Mouse (Mus musculus) heart, postnatal 25 days (tissue): ENCODE measurements around the gene 1600014C10Rik. TPM values are rescaled to one million over a fixed set of nuclear protein-coding genes. Genes with fewer than 3 reads are reported as not detected.

Source experiments
- DNase-seq: peaks from one replicate; pipeline ENCODE4 v3.0.0; 2022; ENCODE audit warnings: low spot score
- intact Hi-C: fragments of 180-260 bp; cut with DNase I; formaldehyde crosslinking; loops from one replicate; pipeline ENCODE4 v1.15.1; 2025
- total RNA-seq, 2 experiments: library from RNA; stranded (reverse); gene quantifications; 2 replicates each; pipeline ENCODE4 v1.2.3; 2021

The 1600014C10Rik gene
- total RNA-seq: 10 to 100 TPM; 30.7 to 34.4 TPM

DNA sequence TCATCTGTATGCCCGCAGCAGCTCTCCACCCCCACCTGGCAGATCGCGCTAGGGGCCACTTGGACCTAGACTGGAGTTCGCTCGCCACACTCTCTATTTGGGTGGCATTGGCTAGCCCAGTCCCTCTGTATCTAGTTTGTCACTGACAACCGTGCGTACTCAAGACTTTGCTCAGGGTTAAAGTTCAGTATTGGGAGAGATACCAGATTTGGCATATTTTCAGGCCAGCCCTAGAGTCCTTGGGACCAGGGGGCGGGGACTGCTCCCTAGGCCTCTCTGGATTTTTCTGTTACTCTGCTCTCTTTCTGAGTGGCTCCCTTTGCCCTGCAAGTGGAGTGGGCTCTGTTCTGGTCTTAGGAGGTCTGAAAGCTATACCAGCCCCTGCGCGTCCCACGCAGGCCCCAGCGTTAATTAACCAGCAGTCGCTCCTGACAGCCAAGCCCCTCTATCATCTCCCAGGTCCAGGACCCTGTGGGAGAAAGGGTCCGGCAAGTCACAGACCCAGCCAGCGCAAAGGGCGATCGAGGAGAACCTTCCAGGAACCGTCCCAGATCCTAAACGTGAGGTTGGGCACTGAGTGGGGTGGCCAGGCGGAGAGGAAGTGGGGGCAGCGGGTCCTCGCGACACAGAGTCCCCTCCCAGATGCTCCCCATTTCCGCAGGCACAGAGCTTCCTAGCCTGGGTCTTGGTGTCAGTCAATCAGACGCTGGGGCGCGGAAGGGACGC lies at the start of gene 1600014C10Rik:
Gene 1600014C10Rik, plus strand, starts transcription at position 256 of the 726 bp plus-strand sequence.
- intact Hi-C loops: loop anchor here (1.0 to 2.0 kb wide), 3 partner anchors 18 to 84 kb away; partner anchors contain the start of gene Plekhf1
- DNase-seq: peak; percentile 6

DNA sequence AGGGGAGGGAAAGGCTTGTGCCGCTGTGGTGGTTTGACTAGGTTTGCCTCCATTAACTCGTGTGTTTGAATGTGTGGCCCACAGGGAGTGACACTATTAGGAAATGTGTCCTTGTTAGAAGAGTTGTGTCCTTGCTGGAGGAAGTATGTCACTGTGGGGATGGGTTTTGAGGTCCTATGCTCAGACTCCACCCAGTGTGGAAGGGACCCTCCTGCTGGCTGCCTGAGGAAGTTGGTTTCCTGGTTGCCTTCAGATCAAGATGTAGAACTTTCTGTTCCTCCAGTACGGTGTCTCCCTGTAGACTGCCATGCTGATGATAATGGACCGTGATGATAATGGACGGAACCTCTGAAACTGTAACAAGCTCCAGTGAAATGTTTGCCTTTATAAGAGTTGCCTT lies 48.5 kb upstream of the 1600014C10Rik start:
- intact Hi-C loops: no loop called here
- no peak for DNase-seq

DNA sequence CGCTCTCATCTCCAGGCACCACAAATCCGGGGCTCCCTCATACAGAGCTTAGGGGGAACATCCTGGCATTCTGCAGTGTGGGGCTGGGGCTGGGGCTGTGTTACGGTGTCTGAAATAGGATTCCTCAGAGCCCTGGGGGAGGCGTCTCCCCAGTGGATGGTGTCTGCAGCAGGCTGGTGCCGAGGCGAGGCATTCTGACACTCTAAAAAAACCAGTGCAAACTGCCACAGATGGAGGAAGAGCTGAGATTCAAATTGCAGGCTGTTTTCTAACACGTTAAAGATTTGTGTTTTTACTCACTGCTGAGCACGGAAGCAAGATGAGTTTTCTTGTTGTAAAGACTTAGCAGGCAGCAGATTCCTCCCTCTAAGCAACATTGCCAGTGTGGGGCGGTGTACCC lies 42.7 kb upstream of the 1600014C10Rik start:
- no peak for DNase-seq
- intact Hi-C loops: loop anchor here (10.0 kb wide), 1 partner anchor 766 kb away; no protein-coding TSS in a partner anchor

DNA sequence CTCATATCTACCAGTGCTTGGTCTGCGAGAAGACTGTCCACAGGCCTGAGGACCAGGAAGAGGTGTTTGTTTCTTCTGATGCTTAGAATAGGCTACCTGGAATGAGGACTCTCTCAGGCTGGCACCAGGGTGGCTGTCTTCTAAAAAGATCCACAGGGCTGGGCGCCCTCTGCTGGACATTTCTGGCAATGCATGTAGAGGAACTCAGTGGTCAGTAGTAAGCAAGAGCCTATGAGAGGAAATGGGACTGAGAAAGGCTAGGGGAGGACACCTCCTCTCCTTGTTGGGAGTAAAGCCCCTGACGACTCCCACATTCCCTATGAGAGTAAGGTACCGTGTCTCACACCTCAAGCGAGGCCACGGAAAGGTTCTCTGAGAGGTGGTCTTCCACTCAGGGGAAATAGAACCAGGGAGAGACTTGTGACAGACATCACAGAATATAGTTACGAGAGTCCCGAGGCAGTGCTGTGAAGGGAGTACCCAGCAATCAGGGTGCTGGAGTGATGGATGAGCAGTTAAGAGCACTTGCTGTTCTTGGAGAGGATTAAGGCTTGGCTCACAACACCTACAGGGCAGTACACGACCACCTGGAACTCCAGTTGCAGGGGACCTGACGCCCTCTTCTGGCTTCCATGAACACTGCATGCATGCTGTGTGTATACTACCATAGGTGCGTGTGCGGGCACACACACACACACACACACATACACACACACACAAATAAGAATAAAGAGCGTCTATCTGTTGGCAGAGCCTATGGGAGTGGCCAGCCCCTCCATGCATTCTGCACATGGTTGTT lies 41.1 kb upstream of the 1600014C10Rik start:
- peak; percentile 13 for DNase-seq

DNA sequence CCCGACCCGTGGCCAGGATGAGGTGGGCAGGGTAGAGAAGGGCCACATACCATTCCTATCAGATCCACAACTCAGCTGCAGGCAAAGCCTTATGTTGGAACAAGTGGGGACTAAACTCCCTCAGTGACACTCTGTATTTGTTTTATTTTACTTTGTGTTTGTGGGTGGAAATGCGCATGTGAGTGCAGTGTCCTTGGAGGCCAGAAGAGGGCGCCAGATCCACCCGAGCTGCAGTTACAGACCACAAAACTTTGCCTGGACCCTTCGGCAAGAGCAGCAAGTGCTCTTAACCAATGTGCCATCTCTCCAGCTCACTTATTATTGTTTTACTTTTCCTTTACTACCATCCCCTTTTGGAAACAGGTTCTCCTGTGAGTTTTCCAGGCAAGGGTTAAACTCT lies 35.5 kb upstream of the 1600014C10Rik start:
- intact Hi-C loops: loop anchor here (10.0 kb wide), 1 partner anchor 773 kb away; no protein-coding TSS in a partner anchor
- no peak for DNase-seq

More for the DNA sequence above, 41.1 kb upstream of the 1600014C10Rik start:
- intact Hi-C loops: loop anchor here (2.0 to 10.0 kb wide), 2 partner anchors 81 to 767 kb away; no protein-coding TSS in a partner anchor

DNA sequence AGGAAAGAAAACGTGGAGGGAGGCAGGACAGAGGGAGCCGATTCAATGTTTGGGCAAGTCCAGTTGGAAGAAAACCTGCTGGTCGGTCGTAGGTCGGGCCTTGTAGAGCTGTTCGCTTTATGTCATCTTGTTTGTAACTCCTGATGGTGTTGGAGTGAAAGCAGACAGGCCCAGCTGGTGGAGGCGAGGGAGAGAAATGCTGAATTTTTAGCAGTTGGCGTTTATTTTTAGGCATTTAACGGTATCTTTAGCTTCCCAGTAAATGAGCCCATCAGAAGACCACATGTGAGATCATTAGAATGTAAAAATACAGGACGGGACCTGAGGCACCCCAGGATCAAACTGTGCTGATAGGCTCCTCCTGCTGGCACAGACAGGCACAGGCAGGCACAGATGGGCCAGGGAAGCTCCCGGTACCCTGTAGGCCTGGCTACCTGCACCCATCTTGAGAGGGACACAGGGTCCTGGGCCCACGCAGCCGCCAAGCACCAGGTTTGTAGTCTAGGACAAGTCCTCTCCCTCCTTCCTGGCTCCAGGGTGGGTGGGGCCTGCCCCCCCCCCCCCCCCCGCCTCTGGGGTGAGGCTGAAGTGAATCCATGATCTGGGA lies 31.2 kb upstream of the 1600014C10Rik start:
- DNase-seq: no peak
- intact Hi-C loops: no loop called here

DNA sequence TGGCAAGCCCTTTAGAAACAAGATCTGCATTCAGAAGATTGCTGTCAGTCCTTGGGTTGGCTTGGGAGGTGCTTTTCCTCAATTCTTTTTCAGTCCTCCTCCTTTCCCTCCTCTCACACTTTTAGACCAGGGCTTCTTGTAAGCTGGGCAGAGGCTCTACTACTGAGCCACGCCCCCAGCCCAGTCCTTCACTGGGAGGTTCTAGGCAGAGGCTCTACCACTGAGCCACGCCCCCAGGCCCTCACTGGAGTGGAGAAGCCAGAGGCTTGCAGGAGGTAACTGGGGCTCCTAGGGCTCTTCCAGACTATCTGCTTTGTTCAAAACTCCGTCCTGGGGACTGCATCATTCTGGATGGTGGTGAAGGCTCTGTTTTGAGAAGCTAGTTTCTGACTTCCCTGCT lies 30.4 kb upstream of the 1600014C10Rik start:
- no peak for DNase-seq
- intact Hi-C loops: no loop called here

DNA sequence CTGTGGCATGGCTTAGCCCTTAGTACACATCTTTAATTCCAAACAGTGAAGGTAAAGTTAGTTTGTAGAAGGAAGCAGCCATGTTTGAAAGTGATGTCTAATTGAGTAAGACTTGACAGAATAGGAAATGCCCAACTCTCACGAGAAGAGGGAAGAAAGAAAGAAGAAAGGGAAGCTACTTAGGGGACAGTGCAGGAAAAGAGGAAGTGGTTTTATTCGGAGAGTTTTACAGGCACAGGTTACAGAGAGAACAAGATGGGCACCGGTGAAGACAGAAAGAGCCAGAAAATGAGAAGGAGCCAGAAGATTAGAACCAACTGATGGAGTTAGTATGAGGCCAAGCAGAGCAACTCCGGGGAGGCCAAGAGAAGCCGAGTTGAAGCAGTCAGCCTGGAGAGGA lies 27.2 kb upstream of the 1600014C10Rik start:
- intact Hi-C loops: no loop called here
- DNase-seq: no peak

DNA sequence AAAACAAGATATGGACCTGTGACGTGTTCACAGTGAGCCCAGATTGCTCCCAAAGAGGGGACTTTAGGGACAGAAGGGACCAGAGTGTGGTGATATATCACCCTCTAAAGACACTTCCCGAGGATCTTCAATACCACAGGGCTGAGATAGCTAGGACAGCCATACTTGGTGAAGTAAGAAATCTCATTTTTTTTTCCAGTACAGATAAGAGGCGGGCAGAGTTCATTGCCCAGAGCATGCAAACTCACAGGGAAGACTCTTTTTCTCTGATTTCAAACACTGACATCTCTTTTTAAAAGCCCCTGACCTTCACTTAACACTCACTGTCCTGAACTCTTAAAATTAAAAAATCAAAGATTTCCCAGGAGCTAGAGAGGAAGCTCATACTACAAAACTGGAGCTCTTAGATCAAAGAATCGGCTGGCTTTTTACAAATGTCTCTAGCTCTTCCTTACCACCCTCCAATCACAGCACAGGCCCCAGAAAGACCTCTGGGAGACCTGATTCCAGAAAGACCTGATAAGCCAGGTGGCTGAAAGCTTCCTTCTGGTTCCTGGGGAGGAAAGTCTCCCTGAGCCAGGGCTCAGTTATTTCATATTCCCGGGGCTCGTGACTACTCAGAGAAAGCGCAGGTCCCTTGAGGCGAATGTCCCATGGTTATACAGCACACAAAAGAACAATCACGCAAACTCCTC lies 24.1 kb upstream of the 1600014C10Rik start:
- intact Hi-C loops: no loop called here
- no peak for DNase-seq

DNA sequence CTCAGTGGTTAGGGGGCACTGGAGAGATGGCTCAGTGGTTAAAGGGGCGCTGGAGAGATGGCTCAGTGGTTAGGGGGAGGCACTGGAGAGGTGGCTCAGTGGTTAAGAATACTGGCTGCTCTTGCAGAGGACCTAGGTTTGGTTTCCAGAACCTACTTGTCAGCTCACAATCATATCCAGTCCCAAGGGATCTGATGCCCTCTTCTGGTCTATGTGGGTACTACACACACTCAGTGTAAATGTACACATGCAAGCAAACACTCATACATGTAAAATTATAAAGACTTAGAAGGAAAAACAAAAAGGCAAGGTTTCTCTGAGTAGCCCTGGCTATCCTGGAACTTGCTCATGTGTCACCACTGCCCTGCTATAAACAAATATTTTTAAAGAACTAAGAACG lies 21.6 kb upstream of the 1600014C10Rik start:
- intact Hi-C loops: no loop called here
- DNase-seq: no peak

DNA sequence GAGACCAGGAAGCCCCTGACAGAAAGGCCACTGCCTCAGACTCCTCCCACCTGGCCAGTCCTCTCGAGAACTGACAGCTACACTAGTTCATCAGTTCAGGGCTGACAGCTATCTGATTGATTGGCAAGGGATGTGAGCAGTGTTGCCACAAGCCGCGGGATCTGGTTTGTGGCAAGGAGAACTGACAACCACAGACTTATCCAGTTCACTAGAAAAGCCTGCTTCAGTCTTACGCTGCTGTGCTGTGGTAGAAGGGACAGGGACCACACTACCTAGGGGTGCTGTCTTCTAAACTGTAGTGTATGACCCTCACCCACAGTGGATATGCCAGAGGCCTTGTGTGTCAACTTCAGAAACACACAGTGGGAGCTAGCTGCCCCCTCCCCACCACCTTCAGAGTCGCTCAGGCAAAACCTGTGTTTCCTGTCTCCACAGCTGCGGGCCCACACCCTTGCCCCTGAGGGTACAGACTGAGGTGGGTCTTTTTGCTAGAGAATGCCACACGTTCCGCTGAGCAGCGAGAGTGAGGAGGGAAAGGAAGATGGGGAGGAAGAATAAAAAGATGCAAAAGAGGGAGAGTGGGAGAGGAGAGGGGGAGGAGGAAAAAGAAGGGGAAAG lies 19.5 kb upstream of the 1600014C10Rik start:
- intact Hi-C loops: no loop called here
- no peak for DNase-seq

DNA sequence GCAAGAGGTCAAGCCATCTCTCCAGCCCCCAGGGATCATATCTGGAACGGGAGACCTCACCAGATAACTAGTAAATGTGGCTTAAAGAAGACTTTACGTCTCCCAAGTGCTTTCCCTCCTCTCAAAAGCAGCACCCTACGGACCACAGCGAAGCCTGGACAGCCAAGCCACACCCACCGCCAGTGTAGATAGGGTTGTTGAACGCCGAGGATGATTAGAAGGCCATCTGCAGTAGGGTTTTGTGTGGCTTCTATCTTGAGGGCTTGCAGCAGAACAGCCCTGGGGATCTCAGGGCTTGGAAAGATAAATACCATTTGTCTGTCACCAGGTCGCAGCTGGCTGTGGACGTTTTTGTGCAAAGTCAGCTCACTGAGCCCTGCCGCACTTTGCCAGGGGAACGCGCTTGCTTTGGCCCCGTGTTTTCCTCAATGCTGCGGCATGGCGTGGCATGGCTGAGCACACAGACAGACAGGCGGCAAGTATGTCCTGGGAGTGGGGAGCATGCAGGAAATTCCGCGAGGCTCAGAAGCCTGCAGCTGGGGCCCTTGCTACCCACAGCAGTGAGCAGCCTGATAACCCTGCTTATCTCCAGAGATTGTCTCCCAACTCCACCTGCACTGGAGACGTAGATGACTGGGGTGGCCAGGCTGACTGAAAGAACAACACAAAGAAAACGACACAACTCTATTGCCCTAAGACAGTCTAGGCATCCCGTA lies 15.9 kb upstream of the 1600014C10Rik start:
- no peak for DNase-seq
- intact Hi-C loops: no loop called here

DNA sequence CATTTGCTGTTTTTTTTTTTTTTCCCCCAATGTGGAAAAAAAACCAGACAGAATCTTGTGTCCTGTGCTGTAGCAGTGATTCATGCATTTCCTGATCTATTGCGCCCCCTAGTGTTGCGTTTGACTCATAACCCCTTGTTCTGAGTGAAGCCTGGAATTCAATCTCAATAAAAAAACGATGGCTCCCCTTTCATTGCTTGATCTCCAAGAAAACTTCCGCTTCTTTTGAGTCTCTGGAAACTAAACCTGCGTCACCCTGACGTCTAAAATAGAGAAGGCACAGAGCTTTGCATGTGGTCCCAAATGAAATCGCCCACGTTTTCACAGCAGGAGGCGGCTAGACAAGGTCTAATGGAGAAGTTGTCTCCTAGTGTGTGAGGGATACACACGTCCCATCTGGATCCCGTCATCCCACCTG lies 15.3 kb upstream of the 1600014C10Rik start:
- no peak for DNase-seq
- intact Hi-C loops: no loop called here

DNA sequence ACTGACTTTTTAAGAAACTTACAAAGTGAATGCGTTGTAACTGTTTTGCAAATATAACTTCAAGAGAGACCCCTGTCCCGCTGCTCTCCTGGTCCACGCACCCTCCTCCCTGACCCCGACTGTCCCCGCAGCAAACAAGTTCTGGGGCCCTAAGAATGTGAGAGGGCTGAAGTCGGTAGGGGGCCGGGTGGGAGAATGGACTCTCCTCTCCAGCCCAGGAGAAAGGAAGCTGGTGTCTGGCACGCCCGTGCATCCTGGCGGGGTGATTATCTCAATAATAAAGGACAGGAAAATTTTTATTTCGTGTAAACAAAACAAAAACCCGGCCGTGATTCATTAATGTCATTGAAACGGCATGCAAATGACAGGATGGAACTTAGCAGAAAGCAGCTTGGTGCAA lies 9.1 kb upstream of the 1600014C10Rik start:
- DNase-seq: no peak
- intact Hi-C loops: loop anchor here (5.0 kb wide), 1 partner anchor 38 kb away; no protein-coding TSS in a partner anchor

DNA sequence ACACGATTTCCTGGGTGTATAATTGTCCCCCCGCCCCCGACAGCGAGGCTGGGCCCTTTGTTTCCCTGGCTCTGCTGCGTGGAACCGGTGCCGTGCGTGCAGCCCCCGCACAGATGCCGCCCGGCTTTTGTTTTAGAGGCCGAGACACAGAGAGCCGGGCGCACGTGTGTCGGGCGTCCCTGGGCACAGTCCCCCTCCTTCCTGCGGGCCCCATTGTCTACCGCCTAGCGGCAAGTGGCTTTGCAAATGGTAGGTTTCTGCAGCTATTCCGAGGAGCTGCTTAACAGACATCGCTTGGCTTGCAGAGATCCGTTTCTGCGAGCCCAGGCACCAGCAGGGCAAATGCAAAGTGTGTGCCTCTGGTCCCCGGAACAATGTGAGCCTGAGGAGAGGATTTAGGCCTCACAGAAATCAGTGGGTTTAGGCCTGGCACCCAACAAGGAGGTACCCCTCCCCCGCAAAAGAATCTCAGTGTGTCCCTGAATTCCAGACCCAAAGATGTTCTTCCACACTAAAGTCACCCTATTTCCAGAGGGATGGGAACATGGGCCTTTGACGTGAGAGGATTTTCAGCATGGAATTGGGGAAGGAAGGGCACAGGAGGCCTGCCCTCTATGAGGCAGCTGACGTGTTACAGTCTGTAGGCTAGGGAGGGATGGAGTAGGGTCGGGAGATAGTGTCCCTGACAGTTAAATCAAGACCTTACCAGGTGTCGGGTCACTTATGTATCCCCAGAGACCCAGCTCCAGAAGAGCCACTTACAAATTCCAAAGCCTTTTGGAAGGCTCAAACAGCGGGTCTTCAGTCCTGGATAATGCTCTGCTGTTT lies 8.5 kb upstream of the 1600014C10Rik start:
- intact Hi-C loops: loop anchor here (5.0 kb wide), 1 partner anchor 38 kb away; no protein-coding TSS in a partner anchor
- no peak for DNase-seq

DNA sequence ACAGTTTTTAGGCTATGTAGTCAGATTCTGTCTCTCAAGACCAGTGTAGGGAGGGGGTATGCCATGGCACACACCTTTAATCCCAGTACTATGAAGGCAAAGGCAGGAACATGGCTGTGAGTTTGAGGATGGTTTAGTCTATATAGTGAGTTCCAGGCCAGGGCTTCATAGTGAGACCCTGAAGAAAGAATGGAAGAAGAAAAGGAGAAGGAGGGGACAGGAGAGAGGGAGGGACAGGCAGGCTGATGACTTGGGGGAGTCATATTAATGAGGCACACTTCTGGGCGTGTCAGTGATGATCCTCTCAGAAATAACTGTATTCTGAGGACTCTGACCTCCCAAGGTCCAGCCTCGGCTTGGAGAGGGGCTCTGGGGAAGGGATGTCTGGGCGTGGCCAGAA lies 7.0 kb upstream of the 1600014C10Rik start:
- DNase-seq: no peak

DNA sequence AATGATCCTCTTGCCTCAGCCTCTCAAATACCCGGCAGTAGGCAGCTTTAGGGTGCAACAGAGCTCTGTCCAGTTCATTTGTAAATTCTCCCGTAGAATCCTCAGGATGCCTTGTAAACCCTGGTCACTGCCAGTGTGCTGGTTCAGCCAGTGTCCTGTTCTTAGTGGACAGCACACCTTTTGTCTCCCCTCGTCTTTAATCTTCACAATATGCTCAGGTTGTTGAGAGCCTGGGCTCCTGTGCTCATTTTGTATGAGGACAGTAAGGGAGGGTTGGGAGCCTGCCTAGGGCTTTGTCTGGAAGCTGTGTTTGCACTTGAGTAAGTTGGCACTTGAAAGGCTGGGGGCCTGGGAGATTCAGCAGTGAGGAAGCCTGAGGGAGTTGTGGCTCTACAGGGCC lies 3.1 kb upstream of the 1600014C10Rik start:
- DNase-seq: no peak
- intact Hi-C loops: no loop called here

More for the DNA sequence above, 7.0 kb upstream of the 1600014C10Rik start:
- intact Hi-C loops: no loop called here

DNA sequence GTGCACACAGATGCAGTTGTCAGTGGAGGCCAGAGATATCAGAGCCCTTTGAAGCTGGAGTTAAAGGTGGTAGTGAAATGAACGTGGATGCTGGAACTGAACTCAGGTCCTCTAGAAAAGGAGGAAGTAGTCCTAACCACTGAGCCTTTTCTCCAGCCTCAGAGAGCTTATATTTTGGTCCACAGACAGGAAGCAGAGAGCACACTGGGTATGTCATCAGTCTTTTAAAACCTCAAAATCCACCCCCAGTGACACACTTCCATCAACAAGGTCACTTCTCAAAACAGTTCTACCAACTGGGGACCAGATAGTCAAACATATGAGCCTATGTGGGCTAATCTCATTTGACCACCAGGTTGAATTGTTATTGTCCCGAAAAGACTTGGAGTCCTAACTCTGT lies 1.7 kb upstream of the 1600014C10Rik start:
- intact Hi-C loops: no loop called here
- no peak for DNase-seq
